Mouse (Mus musculus) ES-CJ7 (cell line): Measurements from ENCODE around the gene Socs4.

ENCODE experiments used
- DNase-seq: peaks from one replicate; pipeline ENCODE4 v3.0.0; 2011; ENCODE audit warnings: low read depth, low spot score

Socs4 gene

GRCm38 (mm10) chr14:47340231-47340925, 63.6 kb downstream of the Socs4 start:
- no peak for DNase-seq

- DNase-seq: peak; percentile 37
These were observed 65.1 kb downstream of the Socs4 start for GRCm38 (mm10) chr14:47341811-47342291.
